Mouse (Mus musculus) liver, embryonic 14.5 days (tissue): ENCODE measurements around the gene Ephb1. TPM values are rescaled to one million over a fixed set of nuclear protein-coding genes. Genes with fewer than 3 reads are reported as not detected.
A peak's percentile ranks its signal among the peaks of the same experiment; 100 is the strongest.

Source experiments
- ATAC-seq: fragments of 200-750 bp; cut with Nextera tagmentation; 2 replicates; pipeline ENCODE4 v1.8.0; 2017; ENCODE audit warnings: moderate number of reproducible peaks, mild to moderate bottlenecking, moderate library complexity; ENCODE audit not compliant: insufficient read depth
- DNase-seq, 3 experiments: peaks; one replicate each; pipeline ENCODE4 v3.0.0-alpha.2; 2012 to 2013; ENCODE audit warnings: low read depth in 3 of 3, low spot score in 3 of 3
- H3K27ac ChIP-seq: fragments of 300-500 bp; sonication (generic); 2 replicates; pipeline ENCODE4 v1.5.1; 2014; ENCODE audit warnings: moderate library complexity, mild to moderate bottlenecking, control low read depth, inconsistent platforms
- H3K27me3 ChIP-seq: fragments of 300-500 bp; sonication (generic); 2 replicates; pipeline ENCODE4 v1.6.1; 2014; ENCODE audit warnings: mild to moderate bottlenecking, low read length, moderate library complexity; ENCODE audit not compliant: control insufficient read depth, insufficient read depth
- H3K36me3 ChIP-seq: fragments of 300-500 bp; sonication (generic); replicated peaks from 2 replicates; pipeline ENCODE4 v1.6.1; 2014; ENCODE audit warnings: low read depth; ENCODE audit not compliant: control insufficient read depth, insufficient read depth
- H3K4me1 ChIP-seq, 2 experiments: fragments of 200-500 bp in 1 of 2; fragments of 300-500 bp in 1 of 2; sonication (generic) in 1 of 2; replicated peaks; 2 replicates each; pipeline ENCODE4 v1.6.1; 2012 to 2014; ENCODE audit warnings: antibody characterized with exemption in 1 of 2, inconsistent platforms in 1 of 2, low read length in 1 of 2; ENCODE audit not compliant: control insufficient read depth in 2 of 2, insufficient read depth in 2 of 2
- H3K4me2 ChIP-seq: fragments of 300-500 bp; sonication (generic); 2 replicates; pipeline ENCODE4 v1.6.1; 2014; ENCODE audit warnings: low read depth, mild to moderate bottlenecking, control low read depth, moderate library complexity
- H3K4me3 ChIP-seq, 2 experiments: fragments of 200-500 bp in 1 of 2; fragments of 300-500 bp in 1 of 2; sonication (generic) in 1 of 2; 2 replicates each; pipeline ENCODE4 v1.5.1; 2012 to 2014; ENCODE audit warnings: low read depth in 2 of 2, low read length in 2 of 2, mild to moderate bottlenecking in 2 of 2, control low read depth in 1 of 2, inconsistent platforms in 1 of 2, moderate library complexity in 1 of 2; ENCODE audit not compliant: insufficient read depth in 1 of 2
- H3K9ac ChIP-seq: fragments of 300-500 bp; sonication (generic); replicated peaks from 2 replicates; pipeline ENCODE4 v1.6.1; 2014; ENCODE audit warnings: mild to moderate bottlenecking, control low read depth, moderate library complexity
- H3K9me3 ChIP-seq: fragments of 300-500 bp; sonication (generic); 2 replicates; pipeline ENCODE4 v1.6.1; 2016; ENCODE audit warnings: low read length, mixed read lengths; ENCODE audit not compliant: control insufficient read depth
- CTCF ChIP-seq: IDR thresholded peaks from 2 replicates; pipeline ENCODE4 v1.5.1; 2016; ENCODE audit warnings: antibody characterized with exemption, low read depth, control low read depth
- EP300 ChIP-seq: IDR thresholded peaks from 2 replicates; pipeline ENCODE4 v1.6.1; 2016; ENCODE audit warnings: antibody characterized with exemption, low read depth
- WGBS: fragments of 180-500 bp; shearing (Covaris S2); extraction: QIAGEN DNeasy Blood & Tissue Kit; methylation state at CpG from one replicate; pipeline ENCODE4 v1.1.7; 2014; ENCODE audit not compliant: insufficient replicate concordance; 5-methylcytosine and 5-hydroxymethylcytosine counted together
- polyA plus RNA-seq, 2 experiments: library from polyadenylated mRNA; depleted of rRNA in 1 of 2; stranded (reverse) in 1 of 2; unstranded in 1 of 2; fragments of >200 nt; fragmentation: Nextera tagmentation in 1 of 2; extraction: Ambion mirVana in 1 of 2; gene quantifications; 2 replicates each; pipeline versions ENCODE4 v1.2.1 to v1.2.3; 2012 to 2014

Gene Ephb1
- polyA plus RNA-seq, 2 experiments, result 0.25 to 0.29 TPM

DNA sequence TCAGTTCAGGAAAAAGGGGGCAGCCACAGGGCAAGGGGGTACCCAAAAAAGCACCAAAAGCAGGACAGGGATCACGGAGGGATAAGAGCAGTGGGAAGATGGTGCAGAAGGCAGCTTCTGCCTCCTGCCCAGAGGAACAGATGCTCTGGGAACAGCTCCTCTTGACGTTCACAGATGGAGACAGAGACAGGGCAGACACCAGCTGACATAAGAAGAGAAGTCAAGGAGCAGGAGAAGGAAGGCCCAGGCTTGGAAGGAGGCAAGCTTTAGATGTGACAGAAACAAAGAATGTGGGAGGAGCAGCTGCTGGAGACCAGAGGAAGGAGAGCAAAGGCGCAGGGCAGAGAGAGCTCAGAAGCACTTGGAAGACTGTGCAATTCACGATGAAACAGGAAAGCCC is 398.3 kb downstream of the Ephb1 start:
- Histone ChIP-seq H3K4me1 (no peaks in the 10 kb centered on the region), H3K9ac (no peak overlapping the region), H3K36me3 (no peaks in the 10 kb centered on the region), H3K9me3 (no peaks in the 10 kb centered on the region), H3K27me3 (no peaks in the 10 kb centered on the region), H3K4me2 (no peak overlapping the region), H3K27ac (no peak overlapping the region), H3K4me3 (no peak overlapping the region)
- WGBS, result 29% methylated on average over 4 of the region's 4 CpGs
- no peak for DNase-seq
- no peak for ATAC-seq
- no peak for TF ChIP-seq EP300
- no peak for TF ChIP-seq CTCF

DNA sequence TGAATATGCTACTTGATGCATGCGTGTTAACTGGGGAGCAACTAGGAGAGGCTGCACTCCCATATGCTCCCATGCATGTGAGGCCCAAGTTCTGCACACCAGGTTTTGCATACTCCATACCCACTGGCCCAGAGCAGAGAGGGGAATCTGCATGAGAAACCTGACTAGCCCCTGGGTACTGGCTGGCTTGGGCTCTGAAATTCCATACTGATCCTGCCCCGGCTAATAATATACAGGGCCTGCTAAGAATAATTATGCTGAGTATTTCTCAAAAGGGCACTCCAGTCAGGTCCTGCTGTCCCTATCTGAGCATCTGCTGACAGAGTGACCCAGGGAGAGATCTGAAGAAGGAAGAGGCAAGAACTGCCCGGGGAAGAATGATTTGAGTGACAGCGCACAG is 400.0 kb downstream of the Ephb1 start:
- H3K9me3 ChIP-seq, result no peaks in the 10 kb centered on the region
- 72% methylated on average over 4 of the region's 4 CpGs for WGBS
- no peak overlapping the region for H3K9ac ChIP-seq
- H3K4me2 ChIP-seq, result no peak overlapping the region
- no peaks in the 10 kb centered on the region for H3K27me3 ChIP-seq
- H3K4me1 ChIP-seq, result no peaks in the 10 kb centered on the region
- TF ChIP-seq EP300 (no peak), CTCF (no peak)
- DNase-seq (no peak), ATAC-seq (no peak)
- H3K4me3 ChIP-seq, result no peak overlapping the region
- H3K27ac ChIP-seq, result no peak overlapping the region
- no peaks in the 10 kb centered on the region for H3K36me3 ChIP-seq

DNA sequence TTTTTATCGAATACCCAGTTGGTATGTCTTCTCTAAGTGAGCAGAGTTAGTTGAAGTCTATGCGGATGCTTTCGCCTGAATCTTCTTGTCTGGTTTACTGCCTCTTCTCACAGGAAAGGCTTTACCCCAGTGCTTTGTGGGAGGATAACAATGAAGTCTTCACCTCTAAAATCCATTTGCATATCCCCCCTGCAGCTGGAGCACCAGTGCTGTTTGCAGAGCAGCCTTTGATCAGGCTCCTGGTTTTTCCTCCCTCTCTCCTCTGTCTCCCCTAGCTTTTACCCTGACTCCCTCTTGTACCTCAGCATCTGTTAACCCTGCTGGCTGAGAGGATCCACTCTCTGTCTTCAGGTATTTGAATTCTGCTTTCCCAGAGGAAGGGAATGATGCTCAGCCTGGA is 404.4 kb downstream of the Ephb1 start:
- Histone ChIP-seq H3K9me3 (no peaks in the 10 kb centered on the region), H3K36me3 (no peaks in the 10 kb centered on the region), H3K27ac (no peak overlapping the region), H3K4me1 (peaks cover 9 to 11% of the 10 kb centered on the region in 2 experiments), H3K27me3 (no peaks in the 10 kb centered on the region), H3K9ac (no peak overlapping the region), H3K4me2 (no peak overlapping the region), H3K4me3 (no peak overlapping the region)
- no peak for TF ChIP-seq EP300
- no peak for TF ChIP-seq CTCF
- ATAC-seq (no peak), DNase-seq (no peak)
- 19% methylated on average over 3 of the region's 3 CpGs for WGBS

- ATAC-seq, result peak; percentile 86
- Histone ChIP-seq H3K4me3 (no peak overlapping the region), H3K36me3 (no peaks in the 10 kb centered on the region), H3K27me3 (no peaks in the 10 kb centered on the region), H3K4me1 (peaks cover 9 to 11% of the 10 kb centered on the region in 2 experiments), H3K9ac (no peak overlapping the region), H3K9me3 (no peaks in the 10 kb centered on the region), H3K27ac (no peak overlapping the region), H3K4me2 (peak overlapping the region; percentile 18; the same call in 1 of the 2 replicates)
- TF ChIP-seq CTCF, result no peak
- peak; percentile 88 for TF ChIP-seq EP300
- 32% methylated on average over 4 of the region's 4 CpGs for WGBS
- peak; percentile 22 to 25 (median 22) for DNase-seq
These were observed 408.7 kb downstream of the Ephb1 start for GRCm38 (mm10) chr9:101945814-101946213.

DNA sequence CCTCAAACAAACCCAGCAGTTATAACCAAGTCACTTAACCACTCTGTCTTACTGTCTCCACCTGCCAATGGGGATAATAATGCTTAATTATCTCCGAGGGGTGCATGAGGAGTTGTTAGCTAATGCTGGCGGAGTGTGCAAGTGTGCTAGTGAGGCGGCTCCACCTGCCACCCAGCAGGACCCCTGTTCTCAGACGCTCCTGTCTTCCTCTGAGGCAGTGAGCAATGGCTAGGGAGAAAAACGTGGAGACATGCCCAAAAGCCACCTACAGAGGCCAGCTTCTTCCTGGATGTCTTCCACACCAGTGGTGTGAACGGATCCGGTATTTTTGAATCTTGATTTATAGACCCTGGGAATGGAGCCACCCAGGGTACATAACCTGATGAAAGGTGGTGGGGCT is 409.2 kb downstream of the Ephb1 start:
- Histone ChIP-seq H3K36me3 (no peaks in the 10 kb centered on the region), H3K9me3 (no peaks in the 10 kb centered on the region), H3K9ac (no peak overlapping the region), H3K27me3 (no peaks in the 10 kb centered on the region), H3K4me1 (peaks cover 11 to 13% of the 10 kb centered on the region in 2 experiments), H3K4me2 (peak overlapping the region; percentile 18; the same call in 1 of the 2 replicates), H3K27ac (no peak overlapping the region), H3K4me3 (no peak overlapping the region)
- no peak for DNase-seq
- WGBS, result 54% methylated on average over 7 of the region's 7 CpGs
- TF ChIP-seq CTCF, result no peak
- TF ChIP-seq EP300, result no peak
- no peak for ATAC-seq
